In genomic region chr11:81860250-81860972, GRCm38 (mm10) we compare ENCODE assay signal across 9 mouse cellular contexts. TPM values are rescaled to one million over a fixed set of nuclear protein-coding genes. Genes with fewer than 3 reads are reported as not detected.
DNase-seq lines count a peak whose midpoint lies in the region; ATAC-seq lines count a peak whose summit lies in the region.
"Had no signal": no experiment of that assay in that cellular context is flagged by ENCODE, and none has a peak within 500 bp of the region (broad histone marks: within the 10 kb centered on the region; RNA-seq: fewer than 3 reads in every experiment).

TSS of gene 5530401A14Rik (plus strand) at chr11:81860673.

- H3K4me3 ChIP-seq in forebrain, embryonic 15.5 days = no peak within 1 kb of the TSS
- H3K4me3 ChIP-seq: liver, embryonic 15.5 days had no signal

- peak within 1 kb of the TSS; percentile 40; the same call in 1 of the 2 replicates for H3K27ac ChIP-seq in forebrain, embryonic 15.5 days (replicated peaks)
- H3K27ac ChIP-seq: liver, embryonic 15.5 days had no signal

- no peak within 1 kb of the TSS for H3K4me2 ChIP-seq in forebrain, embryonic 15.5 days (replicated peaks)
- H3K4me2 ChIP-seq: liver, embryonic 15.5 days had no signal

- no peaks in the 10 kb centered on the region for H3K27me3 ChIP-seq in forebrain, embryonic 15.5 days
- H3K27me3 ChIP-seq: liver, embryonic 15.5 days had no signal

- H3K36me3 ChIP-seq in forebrain, embryonic 15.5 days = no peaks in the 10 kb centered on the region
- H3K36me3 ChIP-seq: liver, embryonic 15.5 days had no signal

- 21% methylated on average over 4 of the region's 4 CpGs for WGBS in forebrain, embryonic 15.5 days

- intact Hi-C loops in left cerebral cortex, postnatal 14 days (cut with DNase I) = loop anchor here (10.0 kb wide), 1 partner anchor 104 kb away; the partner anchor contains the start of gene Asic2
- intact Hi-C loops in heart, postnatal 14 days (cut with DNase I) = no loop called here

- H3K9me3 ChIP-seq in forebrain, embryonic 15.5 days = no peaks in the 10 kb centered on the region
- H3K9me3 ChIP-seq: liver, embryonic 15.5 days had no signal

- DNase-seq in lung, postnatal 10 days = peak; percentile 61
- DNase-seq in lung, adult 18-20 months = no peak
- peak; percentile 24 to 65 for DNase-seq in left cerebral cortex, postnatal 14 days (ENCODE audit: low spot score in 2 of 2)
- peak; percentile 17 for DNase-seq in retina, postnatal 7 days (ENCODE audit: low read depth, low spot score)
- no peak for DNase-seq in thymus, postnatal 25 days
- DNase-seq in heart, postnatal 14 days = no peak
- no peak for DNase-seq in adrenal gland, adult (ENCODE audit: inconsistent age in 2 of 2, low spot score in 1 of 2)

- H3K9ac ChIP-seq in forebrain, embryonic 15.5 days (replicated peaks) = no peak within 1 kb of the TSS
- H3K9ac ChIP-seq: liver, embryonic 15.5 days had no signal

- ATAC-seq in forebrain, embryonic 15.5 days (replicated peaks) = peak; percentile 93

- H3K4me1 ChIP-seq in forebrain, embryonic 15.5 days = peaks cover 25% of the 10 kb centered on the region
- H3K4me1 ChIP-seq: liver, embryonic 15.5 days had no signal

RNA-seq across cellular contexts. Expression of gene 5530401A14Rik, which starts in this region (rescaled TPM):
- 0.19 and 0.43 TPM in 2 replicates for polyA plus RNA-seq in forebrain, embryonic 15.5 days (2015; fragmentation: Nextera tagmentation; extraction: Ambion mirVana)
- total RNA-seq in left cerebral cortex, postnatal 14 days (2021) = under 1 TPM in 1 of 2 experiments, not detected in 1; 0.29 TPM
- total RNA-seq in heart, postnatal 14 days (2021) = under 1 TPM; 0.07 TPM
- polyA plus RNA-seq: liver, embryonic 15.5 days had no signal

Comparison
In these comparisons a context has a peak if more than half of its experiments do, and no peak if none do; other contexts are left out.
1. DNase-seq: peak in lung, postnatal 10 days (single experiment) and retina, postnatal 7 days (single experiment); none in lung, adult 18-20 months (0 of 2), thymus, postnatal 25 days (single experiment), heart, postnatal 14 days (0 of 2) and adrenal gland, adult (0 of 2).
2. Peak in ATAC-seq and H3K27ac ChIP-seq in forebrain, embryonic 15.5 days; RNA of the gene not detected or under 1 TPM.
3. Peak in DNase-seq in left cerebral cortex, postnatal 14 days; RNA of the gene not detected or under 1 TPM.